8 mouse cellular contexts compared by ENCODE assay signal in the genomic region with DNA sequence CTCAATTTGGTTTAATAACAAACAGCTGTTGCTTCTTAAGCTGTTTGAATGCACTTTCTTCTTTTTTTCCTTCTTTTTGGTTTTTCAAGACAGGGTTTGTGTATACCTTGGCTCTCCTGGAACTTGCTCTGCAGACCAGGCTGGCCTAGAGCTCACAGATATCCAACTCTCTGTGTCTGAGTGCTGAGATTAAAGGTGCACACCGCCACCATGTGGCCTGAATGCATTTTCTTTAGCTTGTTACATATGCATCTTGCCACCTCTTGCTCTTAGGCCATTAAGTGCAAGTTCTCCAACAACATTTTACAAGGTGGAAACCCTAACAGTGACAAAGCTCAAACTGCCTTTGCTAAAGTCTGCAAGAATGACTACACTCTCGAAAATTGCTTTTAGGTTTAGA. TPM values are rescaled to one million over a fixed set of nuclear protein-coding genes. Genes with fewer than 3 reads are reported as not detected.
DNase-seq lines count a peak whose midpoint lies in the region; TF ChIP-seq lines count a peak whose summit lies in the region.

No protein-coding gene starts in this region.

- 55% methylated on average over 2 of the region's 2 CpGs for WGBS in bone marrow, adult 2 months

- TF ChIP-seq POLR2A in bone marrow, adult 2 months (IDR thresholded peaks at IDR 0.05; ENCODE audit: borderline replicate concordance, control insufficient read depth, low read depth, low read length), result no peak

- no peak overlapping the region for H3K27ac ChIP-seq in left cerebral cortex, adult 2 months
- no peak overlapping the region for H3K27ac ChIP-seq in bone marrow, adult 2 months (ENCODE audit: control insufficient read depth, insufficient read depth, low read depth, low read length, poor library complexity)

- intact Hi-C loops in left cerebral cortex, adult 2 months (cut with DNase I), result loop anchor here (5.0 to 10.0 kb wide), 2 partner anchors 152 to 416 kb away; no protein-coding TSS in a partner anchor
- intact Hi-C loops in gastrocnemius, postnatal 14 days (cut with DNase I; ENCODE audit: low total_unique reads), result loop anchor here (10.0 kb wide), 2 partner anchors 98 to 418 kb away; no protein-coding TSS in a partner anchor

- peak; percentile 33 to 71 for DNase-seq in adrenal gland, adult (ENCODE audit: inconsistent age in 2 of 2, low spot score in 1 of 2)
- no peak for DNase-seq in adrenal gland, adult 8-10 months
- peak; percentile 32 to 46 for DNase-seq in left cerebral cortex, adult 2 months (ENCODE audit: extremely low spot score in 1 of 2, low spot score in 2 of 2)
- no peak for DNase-seq in left cerebral cortex, adult 8-10 months (ENCODE audit: low spot score in 2 of 2)
- peak; percentile 16 for DNase-seq in gastrocnemius, postnatal 14 days
- peak; percentile 37 to 39 for DNase-seq in lung, adult 18-20 months
- peak; percentile 17 to 37 for DNase-seq in spleen, postnatal 14 days (ENCODE audit: low spot score in 2 of 2)

- no peak overlapping the region for H3K4me3 ChIP-seq in left cerebral cortex, adult 2 months
- H3K4me3 ChIP-seq in bone marrow, adult 2 months (replicated peaks; ENCODE audit: control insufficient read depth, low read depth, low read length), result no peak overlapping the region

- TF ChIP-seq CTCF in left cerebral cortex, adult 2 months (IDR thresholded peaks at IDR 0.05), result peak; percentile 52
- TF ChIP-seq CTCF in bone marrow, adult 2 months (IDR thresholded peaks at IDR 0.05; ENCODE audit: control insufficient read depth, insufficient read depth, low read length), result peak; percentile 43; the same call in 1 of the 2 replicates

- no peaks in the 10 kb centered on the region for H3K4me1 ChIP-seq in bone marrow, adult 2 months (ENCODE audit: control insufficient read depth, insufficient read depth, low read length)

RNA-seq across cellular contexts. Expression of gene Pspc1, which starts 15.1 kb away (rescaled TPM):
- total RNA-seq in adrenal gland, adult 8-10 months (2022), result 10 to 100 TPM; 21.5 to 40.4 (median 28.4) TPM
- 10 to 100 TPM; 54.8 to 60.5 TPM for total RNA-seq in left cerebral cortex, adult 2 months (2021)
- total RNA-seq in left cerebral cortex, adult 8-10 months (2022), result 10 to 100 TPM; 64.0 to 76.1 (median 71.0) TPM
- polyA plus RNA-seq in bone marrow, adult 2 months (2011; ENCODE audit: insufficient read depth, insufficient read length, low replicate concordance, missing spikeins), result 21.8 and 27.4 TPM in 2 replicates
- total RNA-seq in gastrocnemius, postnatal 14 days (2021), result 1 to 10 TPM; 8.2 to 9.7 TPM

RNA-seq across cellular contexts. Expression of gene Zmym5, which starts 18.3 kb away (rescaled TPM):
- total RNA-seq in adrenal gland, adult 8-10 months (2022), result 10 to 100 TPM; 30.8 to 48.2 (median 40.5) TPM
- total RNA-seq in left cerebral cortex, adult 2 months (2021), result 10 to 100 TPM; 29.3 to 30.4 TPM
- total RNA-seq in left cerebral cortex, adult 8-10 months (2022), result 10 to 100 TPM; 28.0 to 32.6 (median 30.6) TPM
- 9.2 and 17.4 TPM in 2 replicates for polyA plus RNA-seq in bone marrow, adult 2 months (2011; ENCODE audit: insufficient read depth, insufficient read length, low replicate concordance, missing spikeins)
- 10 to 100 TPM; 14.9 to 18.2 TPM for total RNA-seq in gastrocnemius, postnatal 14 days (2021)

Comparison
In these comparisons a context has a peak if more than half of its experiments do, and no peak if none do; other contexts are left out.
1. DNase-seq: peak in adrenal gland, adult (2 of 2), left cerebral cortex, adult 2 months (2 of 2), gastrocnemius, postnatal 14 days (single experiment), lung, adult 18-20 months (2 of 2) and spleen, postnatal 14 days (2 of 2); none in adrenal gland, adult 8-10 months (single experiment) and left cerebral cortex, adult 8-10 months (0 of 2).